In the genomic region with DNA sequence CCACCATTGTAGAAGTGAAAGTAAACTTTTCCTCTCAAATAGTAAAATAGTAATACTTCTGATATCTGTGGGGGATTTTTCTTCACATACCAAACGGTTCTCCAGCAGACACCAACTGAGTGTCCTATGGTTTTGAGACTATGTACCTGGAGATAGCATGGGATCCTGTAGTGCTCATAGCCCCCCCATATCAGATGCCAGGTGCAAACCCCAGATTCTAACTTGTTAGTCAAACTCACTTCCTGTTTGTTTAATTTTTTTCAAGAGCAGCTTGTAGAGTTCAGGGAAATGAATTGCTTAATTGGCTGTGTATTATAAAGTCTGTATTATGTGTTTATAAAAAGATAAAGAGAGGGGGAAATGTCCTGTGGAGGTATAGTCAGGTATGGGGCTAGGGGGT, we compare ENCODE assay signal across 22 mouse cellular contexts. TPM values are rescaled to one million over a fixed set of nuclear protein-coding genes. Genes with fewer than 3 reads are reported as not detected.
DNase-seq lines count a peak whose midpoint lies in the region; ATAC-seq lines count a peak whose summit lies in the region.
"Had no signal": no experiment of that assay in that cellular context is flagged by ENCODE, and none has a peak within 500 bp of the region (broad histone marks: within the 10 kb centered on the region; RNA-seq: fewer than 3 reads in every experiment).

No protein-coding gene starts in this region.

- no peak for ATAC-seq in midbrain, embryonic 16.5 days
- ATAC-seq: forebrain, postnatal 0 days; intestine, embryonic 15.5 days had no signal

- 86% methylated on average over 1 of the region's 1 CpGs for WGBS in midbrain, embryonic 16.5 days

- H3K4me1 ChIP-seq in midbrain, embryonic 16.5 days (ENCODE audit: control insufficient read depth, insufficient read depth, low read length) = peaks cover 3% of the 10 kb centered on the region
- H3K4me1 ChIP-seq: embryonic facial prominence, embryonic 12.5 days; forebrain, embryonic 12.5 days; heart, embryonic 15.5 days; hindbrain, embryonic 15.5 days; intestine, embryonic 15.5 days had no signal

- no peak overlapping the region for H3K4me2 ChIP-seq in midbrain, embryonic 16.5 days (ENCODE audit: low read length)
- H3K4me2 ChIP-seq: embryonic facial prominence, embryonic 12.5 days; forebrain, embryonic 12.5 days; heart, embryonic 11.5 days; heart, embryonic 15.5 days; hindbrain, embryonic 15.5 days; intestine, embryonic 15.5 days had no signal

- no peaks in the 10 kb centered on the region for H3K9me3 ChIP-seq in midbrain, embryonic 16.5 days (replicated peaks; ENCODE audit: control insufficient read depth, low read length, poor library complexity, severe bottlenecking)
- H3K9me3 ChIP-seq: embryonic facial prominence, embryonic 12.5 days; forebrain, embryonic 12.5 days; heart, embryonic 15.5 days; hindbrain, embryonic 15.5 days; intestine, embryonic 15.5 days had no signal

- H3K9ac ChIP-seq in midbrain, embryonic 16.5 days (ENCODE audit: low read depth, low read length) = no peak overlapping the region
- H3K9ac ChIP-seq: embryonic facial prominence, embryonic 12.5 days; forebrain, embryonic 12.5 days; forebrain, postnatal 0 days; heart, embryonic 15.5 days; hindbrain, embryonic 15.5 days; intestine, embryonic 15.5 days had no signal

- no peaks in the 10 kb centered on the region for H3K27me3 ChIP-seq in midbrain, embryonic 16.5 days (ENCODE audit: control insufficient read depth, insufficient read depth, low read depth, low read length)
- H3K27me3 ChIP-seq: embryonic facial prominence, embryonic 12.5 days; forebrain, embryonic 12.5 days; heart, embryonic 15.5 days; hindbrain, embryonic 15.5 days; intestine, embryonic 15.5 days had no signal

- no peak overlapping the region for H3K27ac ChIP-seq in midbrain, embryonic 16.5 days (ENCODE audit: low read length)
- H3K27ac ChIP-seq: embryonic facial prominence, embryonic 12.5 days; forebrain, embryonic 12.5 days; heart, adult 2 months; heart, embryonic 15.5 days; hindbrain, embryonic 15.5 days; intestine, embryonic 15.5 days had no signal

- H3K36me3 ChIP-seq in midbrain, embryonic 16.5 days (ENCODE audit: control insufficient read depth, insufficient read depth, low read length) = peaks cover 13% of the 10 kb centered on the region

- no peak overlapping the region for H3K4me3 ChIP-seq in midbrain, embryonic 16.5 days (ENCODE audit: low read depth, low read length)
- H3K4me3 ChIP-seq: embryonic facial prominence, embryonic 12.5 days; forebrain, embryonic 12.5 days; heart, adult 2 months; heart, embryonic 15.5 days; hindbrain, embryonic 15.5 days; intestine, embryonic 15.5 days had no signal

- DNase-seq in A20 (ENCODE audit: low read depth, low spot score) (peak; percentile 64), MEL-GATA-1-ER (ENCODE audit: extremely low read depth, low read depth) (peak; percentile 47)
- peak; percentile 60 for DNase-seq in thymus, postnatal 0 days (ENCODE audit: low spot score)
- DNase-seq in thymus, postnatal 4 days = peak; percentile 38
- no peak for DNase-seq in lung, postnatal 4 days
- no peak for DNase-seq in adrenal gland, adult (ENCODE audit: inconsistent age in 2 of 2, low spot score in 1 of 2)
- DNase-seq: adrenal gland, postnatal 10 days; B cell, adult 2 months; cerebellum, adult 11-12 months; cerebellum, adult 9-10 months; cerebellum, postnatal 25 days; forebrain, postnatal 0 days; gastrocnemius, postnatal 14 days; heart, adult 2 months; heart, postnatal 14 days had no signal

RNA-seq across cellular contexts. Expression of gene Stx6, which starts 15.9 kb away (rescaled TPM):
- 120 and 150 TPM in 2 replicates for polyA plus RNA-seq in thymus, postnatal 0 days (2015; fragmentation: Nextera tagmentation; extraction: Ambion mirVana)
- 94.0 and 111 TPM in 2 replicates for polyA plus RNA-seq in midbrain, embryonic 16.5 days (2015; fragmentation: Nextera tagmentation; extraction: Ambion mirVana)

RNA-seq across cellular contexts. Expression of gene Mr1, which starts 27.8 kb away (rescaled TPM):
- 31.1 and 34.0 TPM in 2 replicates for polyA plus RNA-seq in thymus, postnatal 0 days (2015; fragmentation: Nextera tagmentation; extraction: Ambion mirVana)
- 1.3 and 1.6 TPM in 2 replicates for polyA plus RNA-seq in midbrain, embryonic 16.5 days (2015; fragmentation: Nextera tagmentation; extraction: Ambion mirVana)

Comparison
In these comparisons a context has a peak if more than half of its experiments do, and no peak if none do; other contexts are left out.
1. DNase-seq: peak in A20 (single experiment), MEL-GATA-1-ER (single experiment), thymus, postnatal 0 days (single experiment) and thymus, postnatal 4 days (single experiment); none in lung, postnatal 4 days (0 of 2) and adrenal gland, adult (0 of 2).
2. RNA of gene Mr1, which starts 27.8 kb away (polyA plus RNA-seq): 31.1 to 34.0 TPM in thymus, postnatal 0 days; 1.3 to 1.6 TPM in midbrain, embryonic 16.5 days; every median in the first group is over 10 times any median in the second.